Mouse (Mus musculus) embryonic fibroblast, embryonic 13.5 days (primary cell): ENCODE results near the gene Nup50.

Source experiments
- CTCF ChIP-seq: IDR thresholded peaks from 2 replicates; pipeline ENCODE4 v1.5.1; 2011; ENCODE audit warnings: mild to moderate bottlenecking, control low read depth, low read length, moderate library complexity, borderline replicate concordance; ENCODE audit not compliant: insufficient read depth
- POLR2A ChIP-seq: IDR thresholded peaks from 2 replicates; pipeline ENCODE4 v1.6.1; 2011; ENCODE audit warnings: low read depth, mild to moderate bottlenecking, control low read depth, low read length, moderate library complexity

DNA sequence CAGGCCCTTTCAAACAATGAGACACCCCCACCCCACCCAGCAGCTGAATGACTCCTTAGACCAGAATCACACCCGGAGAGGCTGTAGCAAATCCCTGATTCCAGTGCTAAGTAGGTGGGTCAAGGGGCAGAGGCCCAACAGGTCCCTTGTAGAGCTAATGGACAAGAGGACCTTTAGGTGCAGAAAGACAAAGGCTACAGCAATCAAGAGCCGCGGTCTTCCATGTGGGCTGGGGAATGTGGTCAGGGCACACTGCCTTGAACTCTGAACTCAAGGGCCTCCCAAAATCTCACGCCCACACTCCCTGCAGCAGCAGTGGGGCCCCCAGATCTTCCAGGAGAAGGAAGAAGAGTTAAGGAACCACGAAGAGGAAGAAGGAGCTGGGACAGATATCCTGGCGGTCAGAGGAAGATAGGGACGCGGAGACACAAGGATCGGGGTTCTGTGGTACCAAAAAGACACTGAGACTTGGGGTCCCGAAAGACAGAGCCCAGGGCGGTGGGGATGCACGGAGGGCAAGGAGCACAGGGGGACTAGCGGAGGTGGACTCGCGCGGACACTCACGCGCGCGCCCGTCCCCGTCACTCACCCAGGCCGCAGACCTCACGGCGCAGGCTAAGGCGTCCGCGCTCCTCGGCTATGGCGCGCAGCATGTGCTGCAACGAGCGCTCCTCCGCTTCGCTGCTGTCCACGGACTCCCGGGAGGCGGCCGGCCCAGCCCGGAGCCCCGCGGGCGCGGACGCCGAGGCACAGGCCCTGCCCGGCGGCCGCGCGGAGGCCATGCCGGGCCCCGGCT, 64.0 kb downstream of the Nup50 start:
- TF ChIP-seq CTCF (no peak), POLR2A (no peak)
